Mouse (Mus musculus) liver, adult 2 months (tissue): ENCODE measurements around the gene Mertk. TPM values are rescaled to one million over a fixed set of nuclear protein-coding genes. Genes with fewer than 3 reads are reported as not detected.
A peak's percentile ranks its signal among the peaks of the same experiment; 100 is the strongest.

Experiments used
- DNase-seq: peaks from one replicate; pipeline ENCODE4 v3.0.0-alpha.2; 2011; ENCODE audit warnings: low read depth, low spot score; ENCODE audit errors: extremely low read depth
- H3K27ac ChIP-seq: fragments of 200-500 bp; replicated peaks from 2 replicates; pipeline ENCODE4 v1.5.1; 2012; ENCODE audit warnings: low read depth, mild to moderate bottlenecking, control low read depth, inconsistent platforms, low read length; ENCODE audit not compliant: insufficient read depth
- H3K27me3 ChIP-seq: fragments of 200-500 bp; 2 replicates; pipeline ENCODE4 v1.6.1; 2012; ENCODE audit warnings: mild to moderate bottlenecking, moderate library complexity, low read length, inconsistent platforms; ENCODE audit not compliant: control insufficient read depth, insufficient read depth
- H3K36me3 ChIP-seq: fragments of 200-500 bp; 2 replicates; pipeline ENCODE4 v1.6.1; 2012; ENCODE audit warnings: low read length, inconsistent platforms; ENCODE audit not compliant: control insufficient read depth, insufficient read depth
- H3K4me1 ChIP-seq: fragments of 200-500 bp; 2 replicates; pipeline ENCODE4 v1.6.1; 2011; ENCODE audit warnings: low read length; ENCODE audit not compliant: control insufficient read depth, insufficient read depth
- H3K4me3 ChIP-seq: fragments of 200-500 bp; 2 replicates; pipeline ENCODE4 v1.5.1; 2011; ENCODE audit warnings: low read depth, mild to moderate bottlenecking, control low read depth, low read length, moderate library complexity; ENCODE audit not compliant: insufficient read depth
- H3K79me2 ChIP-seq: fragments of 200-500 bp; 2 replicates; pipeline ENCODE4 v1.6.1; 2012; ENCODE audit warnings: inconsistent platforms, mild to moderate bottlenecking, low read length, moderate library complexity; ENCODE audit not compliant: control insufficient read depth, insufficient read depth
- H3K9ac ChIP-seq: fragments of 200-500 bp; 2 replicates; pipeline ENCODE4 v1.6.1; 2012; ENCODE audit warnings: low read depth, mild to moderate bottlenecking, control low read depth, inconsistent platforms, low read length
- CTCF ChIP-seq: fragments of 200-500 bp; IDR thresholded peaks from 2 replicates; pipeline ENCODE4 v1.5.1; 2011; ENCODE audit warnings: low read depth, low read length, control low read depth
- POLR2A ChIP-seq: fragments of 200-500 bp; IDR thresholded peaks from 2 replicates; pipeline ENCODE4 v1.6.1; 2011; ENCODE audit warnings: low read length, control low read depth; ENCODE audit not compliant: insufficient read depth; ENCODE audit errors: extremely low read depth
- WGBS: fragments of 180-500 bp; shearing (Covaris S2); methylation state at CpG from one replicate; pipeline ENCODE4 v1.1.7; 2018; 5-methylcytosine and 5-hydroxymethylcytosine counted together
- polyA plus RNA-seq: library from polyadenylated mRNA; depleted of rRNA; stranded (reverse); fragments of >200 nt; gene quantifications from 2 replicates; pipeline ENCODE4 v1.2.3, GENCODE M21; 2012
- total RNA-seq: library from RNA; depleted of rRNA; stranded (reverse); fragments of >200 nt; gene quantifications from 2 replicates; pipeline ENCODE4 v1.2.3, GENCODE M21; 2014

The Mertk gene
- total and polyA plus RNA-seq, 2 experiments = 3.8 to 16.5 TPM

GRCm38 (mm10) chr2:128712940-128713339 is 14.2 kb downstream of the Mertk start:
- no peak overlapping the region for H3K9ac ChIP-seq
- H3K4me1 ChIP-seq = peaks cover 32% of the 10 kb centered on the region
- 68% methylated on average over 6 of the region's 6 CpGs for WGBS
- H3K79me2 ChIP-seq = peaks cover 18% of the 10 kb centered on the region
- no peak for TF ChIP-seq CTCF
- no peaks in the 10 kb centered on the region; the same call in 1 of the 2 replicates for H3K36me3 ChIP-seq
- no peak overlapping the region for H3K4me3 ChIP-seq
- no peak for DNase-seq
- H3K27me3 ChIP-seq = no peaks in the 10 kb centered on the region
- H3K27ac ChIP-seq = peak overlapping the region; percentile 47; the same call in 1 of the 2 replicates

DNA sequence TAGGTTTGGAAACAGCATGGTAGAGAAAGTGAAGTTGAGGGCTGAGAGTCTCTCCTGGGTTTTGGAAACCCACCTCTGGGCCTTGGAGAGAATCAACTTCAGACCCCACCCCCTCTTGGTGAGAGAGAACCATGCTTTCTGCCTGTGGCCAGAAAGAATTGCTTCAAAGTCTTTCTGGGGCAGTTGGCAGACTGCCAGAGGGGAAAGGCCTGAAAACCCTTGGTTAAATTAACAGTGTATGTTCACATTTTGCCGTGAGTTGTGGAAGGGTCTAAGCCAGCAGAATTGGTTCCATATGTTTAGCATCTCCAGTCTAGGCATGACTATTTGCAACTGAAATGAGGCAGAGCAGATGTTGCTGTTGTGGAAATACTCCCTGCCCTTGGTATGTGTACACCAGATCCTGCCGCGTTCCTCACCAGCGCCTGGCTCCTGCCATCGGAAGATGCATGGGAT is 14.8 kb downstream of the Mertk start:
- Histone ChIP-seq H3K27ac (peak overlapping the region; percentile 54), H3K36me3 (no peaks in the 10 kb centered on the region; the same call in 1 of the 2 replicates), H3K4me3 (no peak overlapping the region), H3K79me2 (peaks cover 18% of the 10 kb centered on the region), H3K4me1 (peaks cover 32% of the 10 kb centered on the region), H3K9ac (0 out of 2 replicates have a peak overlapping the region, but pooled peaks have one; percentile 6), H3K27me3 (no peaks in the 10 kb centered on the region)
- WGBS = 25% methylated on average over 5 of the region's 5 CpGs
- DNase-seq = peak; percentile 69
- TF ChIP-seq POLR2A (no peak), CTCF (no peak)

GRCm38 (mm10) chr2:128714724-128715241 is 16.0 kb downstream of the Mertk start:
- peak; percentile 73 for DNase-seq
- H3K4me1 ChIP-seq = peaks cover 32% of the 10 kb centered on the region
- peak overlapping the region; percentile 56 for H3K27ac ChIP-seq

DNA sequence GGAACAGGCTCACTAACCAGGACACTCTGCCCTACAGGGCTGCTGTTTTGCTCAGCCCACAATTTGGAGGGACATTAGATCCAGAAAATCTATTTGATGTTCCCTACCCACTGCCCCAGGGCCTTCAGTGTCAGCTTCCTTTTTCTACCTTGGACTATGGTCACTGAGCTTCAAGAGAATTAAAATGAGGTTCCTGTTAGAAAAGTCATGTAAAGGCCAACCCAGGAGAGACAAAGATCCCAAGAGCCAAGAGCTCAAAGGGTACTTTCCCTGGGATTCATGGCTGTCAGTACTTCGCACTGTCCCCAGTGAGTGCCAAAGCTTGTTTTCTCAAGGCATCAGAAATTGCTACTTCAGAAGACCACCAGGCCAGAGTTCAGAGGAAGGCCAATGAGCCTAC is 17.2 kb downstream of the Mertk start:
- Histone ChIP-seq H3K36me3 (no peaks in the 10 kb centered on the region; the same call in 1 of the 2 replicates), H3K27ac (peak overlapping the region; percentile 55), H3K4me3 (no peak overlapping the region), H3K27me3 (no peaks in the 10 kb centered on the region), H3K4me1 (peaks cover 32% of the 10 kb centered on the region), H3K79me2 (peaks cover 8% of the 10 kb centered on the region), H3K9ac (no peak overlapping the region)
- TF ChIP-seq CTCF (no peak), POLR2A (no peak)
- WGBS = 50% methylated on average over 1 of the region's 1 CpGs
- peak; percentile 76 for DNase-seq

More at GRCm38 (mm10) chr2:128714724-128715241, 16.0 kb downstream of the Mertk start:
- no peak for TF ChIP-seq CTCF
- H3K4me3 ChIP-seq = no peak overlapping the region
- 21% methylated on average over 7 of the region's 7 CpGs for WGBS
- peaks cover 18% of the 10 kb centered on the region for H3K79me2 ChIP-seq
- H3K36me3 ChIP-seq = no peaks in the 10 kb centered on the region; the same call in 1 of the 2 replicates
- no peaks in the 10 kb centered on the region for H3K27me3 ChIP-seq
- H3K9ac ChIP-seq = peak overlapping the region; percentile 6; the same call in 1 of the 2 replicates

GRCm38 (mm10) chr2:128719380-128719779 is 20.6 kb downstream of the Mertk start:
- Histone ChIP-seq H3K4me1 (peaks cover 19% of the 10 kb centered on the region), H3K9ac (no peak overlapping the region), H3K4me3 (no peak overlapping the region), H3K36me3 (no peaks in the 10 kb centered on the region), H3K27me3 (no peaks in the 10 kb centered on the region), H3K27ac (no peak overlapping the region), H3K79me2 (peaks cover 12% of the 10 kb centered on the region)
- DNase-seq = peak; percentile 41
- TF ChIP-seq POLR2A = no peak
- TF ChIP-seq CTCF = no peak
- 92% methylated on average over 2 of the region's 2 CpGs for WGBS

GRCm38 (mm10) chr2:128722106-128722710 is 23.5 kb downstream of the Mertk start:
- Histone ChIP-seq H3K79me2 (peaks cover 9% of the 10 kb centered on the region), H3K4me3 (no peak overlapping the region), H3K27ac (no peak overlapping the region), H3K4me1 (no peaks in the 10 kb centered on the region; the same call in 1 of the 2 replicates), H3K36me3 (peaks cover 1% of the 10 kb centered on the region; the same call in 1 of the 2 replicates), H3K9ac (no peak overlapping the region), H3K27me3 (no peaks in the 10 kb centered on the region)
- 91% methylated on average over 5 of the region's 5 CpGs for WGBS
- TF ChIP-seq CTCF (no peak), POLR2A (no peak)
- DNase-seq = no peak
